Mouse (Mus musculus) stomach, embryonic 16.5 days (tissue): ENCODE results near the gene Gm11172. TPM values are rescaled to one million over a fixed set of nuclear protein-coding genes. Genes with fewer than 3 reads are reported as not detected.
"Not testable (repeated sequence)": the region's sequence is repeated elsewhere in the genome, so short reads cannot be mapped to it uniquely, and the experiment has no call there.

ENCODE experiments used
- ATAC-seq: fragments of 200-750 bp; cut with Nextera tagmentation; 2 replicates; pipeline ENCODE4 v1.8.0; 2017; ENCODE audit warnings: moderate number of reproducible peaks, moderate TSS enrichment; ENCODE audit not compliant: insufficient read depth, low FRiP score
- H3K27ac ChIP-seq: fragments of 300-500 bp; sonication (generic); 2 replicates; pipeline ENCODE4 v1.5.1; 2014; ENCODE audit warnings: low read length
- H3K27me3 ChIP-seq: fragments of 300-500 bp; sonication (generic); 2 replicates; pipeline ENCODE4 v1.6.1; 2014; ENCODE audit warnings: low read length, control low read depth, mixed read lengths; ENCODE audit not compliant: control insufficient read depth, insufficient read depth
- H3K36me3 ChIP-seq: fragments of 300-500 bp; sonication (generic); 2 replicates; pipeline ENCODE4 v1.6.1; 2014; ENCODE audit warnings: low read length; ENCODE audit not compliant: control insufficient read depth, insufficient read depth
- H3K4me1 ChIP-seq: fragments of 300-500 bp; sonication (generic); 2 replicates; pipeline ENCODE4 v1.6.1; 2014; ENCODE audit warnings: low read length, control low read depth, mixed read lengths; ENCODE audit not compliant: control insufficient read depth, insufficient read depth
- H3K4me2 ChIP-seq: fragments of 300-500 bp; sonication (generic); 2 replicates; pipeline ENCODE4 v1.6.1; 2014; ENCODE audit warnings: low read depth, low read length, mixed read lengths
- H3K4me3 ChIP-seq: fragments of 300-500 bp; sonication (generic); replicated peaks from 2 replicates; pipeline ENCODE4 v1.5.1; 2014; ENCODE audit warnings: mild to moderate bottlenecking, low read length
- H3K9ac ChIP-seq: fragments of 300-500 bp; sonication (generic); 2 replicates; pipeline ENCODE4 v1.6.1; 2014; ENCODE audit warnings: low read length
- H3K9me3 ChIP-seq: fragments of 300-500 bp; sonication (generic); replicated peaks from 2 replicates; pipeline ENCODE4 v1.6.1; 2016; ENCODE audit warnings: low read length, control low read depth; ENCODE audit not compliant: control insufficient read depth
- WGBS: fragments of 180-500 bp; shearing (Covaris S2); extraction: QIAGEN DNeasy Blood & Tissue Kit; methylation state at CpG from one replicate; pipeline ENCODE4 v1.1.7; 2014; 5-methylcytosine and 5-hydroxymethylcytosine counted together
- polyA plus RNA-seq: library from polyadenylated mRNA; unstranded; fragments of >200 nt; fragmentation: Nextera tagmentation; extraction: Ambion mirVana; gene quantifications from 2 replicates; pipeline ENCODE4 v1.2.1, GENCODE M21; 2015

The Gm11172 gene
- polyA plus RNA-seq, 1 experiment from 2014 or later = not detected

GRCm38 (mm10) chr16:10846503-10846902, 33.8 kb downstream of the Gm11172 start:
- H3K27ac ChIP-seq = no peak overlapping the region
- no peaks in the 10 kb centered on the region for H3K27me3 ChIP-seq
- ATAC-seq = peak; percentile 71; the same call in 1 of the 2 replicates
- H3K4me2 ChIP-seq = no peak overlapping the region
- H3K36me3 ChIP-seq = no peaks in the 10 kb centered on the region
- H3K4me3 ChIP-seq = no peak overlapping the region
- whole genome bisulfite sequencing = 61% methylated on average over 4 of the region's 4 CpGs
- peaks cover 44% of the 10 kb centered on the region for H3K4me1 ChIP-seq
- no peaks in the 10 kb centered on the region for H3K9me3 ChIP-seq
- H3K9ac ChIP-seq = no peak overlapping the region

GRCm38 (mm10) chr16:10849965-10850861, 37.5 kb downstream of the Gm11172 start:
- peak; percentile 41; the same call in 1 of the 2 replicates for ATAC-seq
- Histone ChIP-seq H3K4me2 (no peak overlapping the region), H3K36me3 (no peaks in the 10 kb centered on the region), H3K27ac (peak overlapping the region; percentile 76), H3K9me3 (no peaks in the 10 kb centered on the region), H3K9ac (no peak overlapping the region), H3K27me3 (no peaks in the 10 kb centered on the region), H3K4me3 (no peak overlapping the region), H3K4me1 (peaks cover 32% of the 10 kb centered on the region)
- 47% methylated on average over 12 of the region's 12 CpGs for WGBS

GRCm38 (mm10) chr16:10850905-10851304, 38.2 kb downstream of the Gm11172 start:
- H3K36me3 ChIP-seq = no peaks in the 10 kb centered on the region
- H3K27ac ChIP-seq = peak overlapping the region; percentile 76
- H3K9me3 ChIP-seq = no peaks in the 10 kb centered on the region
- 65% methylated on average over 4 of the region's 4 CpGs for WGBS
- peaks cover 32% of the 10 kb centered on the region for H3K4me1 ChIP-seq
- H3K4me3 ChIP-seq = no peak overlapping the region
- 0 out of 2 replicates have a peak overlapping the region, but pooled peaks have one; percentile 5 for H3K9ac ChIP-seq
- no peak overlapping the region for H3K4me2 ChIP-seq
- H3K27me3 ChIP-seq = no peaks in the 10 kb centered on the region
- ATAC-seq = no peak

DNA sequence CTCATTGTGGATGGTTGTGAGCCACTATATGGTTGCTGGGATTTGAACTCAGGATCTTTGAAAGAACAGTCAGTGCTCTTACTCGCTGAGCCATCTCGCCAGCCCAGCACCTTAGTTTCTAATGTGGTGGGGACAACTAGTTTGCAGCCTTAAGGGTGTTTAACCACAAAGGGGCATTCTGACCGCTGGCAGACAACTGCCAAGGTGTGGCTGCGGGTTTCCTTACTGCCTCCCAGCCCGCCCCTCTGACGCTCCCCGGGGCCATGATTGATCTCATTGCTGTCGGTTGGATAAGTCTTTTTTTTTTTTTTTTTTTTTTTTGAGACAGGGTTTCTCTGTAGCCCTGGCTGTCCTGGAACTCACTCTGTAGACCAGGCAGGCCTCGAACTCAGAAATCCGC, 39.5 kb downstream of the Gm11172 start:
- not testable (repeated sequence) for H3K4me2 ChIP-seq, H3K36me3 ChIP-seq, H3K27ac ChIP-seq, H3K4me3 ChIP-seq, H3K27me3 ChIP-seq, ATAC-seq, H3K9me3 ChIP-seq, H3K9ac ChIP-seq
- H3K4me1 ChIP-seq = peaks cover 32% of the 10 kb centered on the region
- WGBS = 82% methylated on average over 10 of the region's 10 CpGs

GRCm38 (mm10) chr16:10859726-10860245, 47.1 kb downstream of the Gm11172 start:
- 72% methylated on average over 7 of the region's 7 CpGs for WGBS
- Histone ChIP-seq H3K36me3 (no peaks in the 10 kb centered on the region), H3K4me2 (no peak overlapping the region), H3K27ac (no peak overlapping the region), H3K27me3 (no peaks in the 10 kb centered on the region), H3K4me1 (peaks cover 2% of the 10 kb centered on the region; the same call in 1 of the 2 replicates), H3K9me3 (no peaks in the 10 kb centered on the region), H3K9ac (no peak overlapping the region), H3K4me3 (no peak overlapping the region)
- no peak for ATAC-seq

GRCm38 (mm10) chr16:10861408-10861807, 48.7 kb downstream of the Gm11172 start:
- WGBS = 69% methylated on average over 3 of the region's 3 CpGs
- H3K9ac ChIP-seq = no peak overlapping the region
- no peak overlapping the region for H3K4me3 ChIP-seq
- peaks cover 2% of the 10 kb centered on the region; the same call in 1 of the 2 replicates for H3K4me1 ChIP-seq
- no peaks in the 10 kb centered on the region for H3K27me3 ChIP-seq
- H3K4me2 ChIP-seq = no peak overlapping the region
- H3K27ac ChIP-seq = no peak overlapping the region
- H3K36me3 ChIP-seq = no peaks in the 10 kb centered on the region
- no peak for ATAC-seq
- no peaks in the 10 kb centered on the region for H3K9me3 ChIP-seq

Other genes with a start within 250 kb of the Gm11172 start
- 6.2 and 7.3 TPM in 2 replicates for gene Socs1, start 27.4 kb upstream of the Gm11172 start, polyA plus RNA-seq
- gene Tnp2, start 24.3 kb upstream of the Gm11172 start, polyA plus RNA-seq = not detected in 2 replicates
- gene Prm3, start 22.0 kb upstream of the Gm11172 start, polyA plus RNA-seq = not detected in 2 replicates
- gene Prm2, start 16.8 kb upstream of the Gm11172 start, polyA plus RNA-seq = not detected in 2 replicates
- gene Prm1, start 7.1 kb upstream of the Gm11172 start, polyA plus RNA-seq = not detected in 2 replicates
- 2.2 and 2.4 TPM in 2 replicates for gene Rmi2, start 22.1 kb downstream of the Gm11172 start, polyA plus RNA-seq
- 23.6 and 26.4 TPM in 2 replicates for gene Snn, start 248.0 kb downstream of the Gm11172 start, polyA plus RNA-seq